Mouse (Mus musculus) limb, embryonic 14.5 days (tissue): ENCODE results near the gene Tent2. TPM values are rescaled to one million over a fixed set of nuclear protein-coding genes. Genes with fewer than 3 reads are reported as not detected.

ENCODE experiments used
- ATAC-seq: fragments of 200-750 bp; cut with Nextera tagmentation; 2 replicates; pipeline ENCODE4 v1.8.0; 2017; ENCODE audit warnings: low read depth, moderate number of reproducible peaks, moderate TSS enrichment; ENCODE audit not compliant: low FRiP score
- DNase-seq: peaks from one replicate; pipeline ENCODE4 v3.0.0-alpha.2; 2015; ENCODE audit warnings: low spot score
- H3K27ac ChIP-seq: fragments of 300-500 bp; sonication (generic); replicated peaks from 2 replicates; pipeline ENCODE4 v1.5.1; 2014; ENCODE audit warnings: low read depth, mild to moderate bottlenecking, low read length, moderate library complexity, mixed read lengths
- H3K27me3 ChIP-seq: fragments of 300-500 bp; sonication (generic); 2 replicates; pipeline ENCODE4 v1.6.1; 2014; ENCODE audit warnings: low read length, mixed read lengths; ENCODE audit not compliant: control insufficient read depth, insufficient read depth
- H3K36me3 ChIP-seq: fragments of 300-500 bp; sonication (generic); 2 replicates; pipeline ENCODE4 v1.6.1; 2014; ENCODE audit warnings: mild to moderate bottlenecking, low read length, moderate library complexity, mixed read lengths; ENCODE audit not compliant: control insufficient read depth, insufficient read depth
- H3K4me1 ChIP-seq: fragments of 300-500 bp; sonication (generic); 2 replicates; pipeline ENCODE4 v1.6.1; 2014; ENCODE audit warnings: antibody characterized with exemption, low read length, mixed read lengths; ENCODE audit not compliant: control insufficient read depth, insufficient read depth
- H3K4me2 ChIP-seq: fragments of 300-500 bp; sonication (generic); replicated peaks from 2 replicates; pipeline ENCODE4 v1.6.1; 2014; ENCODE audit warnings: low read depth, mild to moderate bottlenecking, low read length, moderate library complexity; ENCODE audit not compliant: severe bottlenecking
- H3K4me3 ChIP-seq: fragments of 300-500 bp; sonication (generic); replicated peaks from 2 replicates; pipeline ENCODE4 v1.5.1; 2014; ENCODE audit warnings: low read length
- H3K9ac ChIP-seq: fragments of 300-500 bp; sonication (generic); 2 replicates; pipeline ENCODE4 v1.6.1; 2014; ENCODE audit warnings: mild to moderate bottlenecking, low read depth, low read length, moderate library complexity; ENCODE audit not compliant: severe bottlenecking
- H3K9me3 ChIP-seq: fragments of 300-500 bp; sonication (generic); 2 replicates; pipeline ENCODE4 v1.6.1; 2016; ENCODE audit warnings: low read length; ENCODE audit not compliant: control insufficient read depth
- POLR2A ChIP-seq: fragments of 200-500 bp; IDR thresholded peaks from 2 replicates; pipeline ENCODE4 v1.8.0; 2012; ENCODE audit warnings: inconsistent platforms, mild to moderate bottlenecking, moderate library complexity, borderline replicate concordance; ENCODE audit not compliant: insufficient read depth, insufficient read length; ENCODE audit errors: extremely low read depth
- WGBS: fragments of 180-500 bp; shearing (Covaris S2); extraction: QIAGEN DNeasy Blood & Tissue Kit; methylation state at CpG from one replicate; pipeline ENCODE4 v1.1.7; 2014; 5-methylcytosine and 5-hydroxymethylcytosine counted together
- polyA plus RNA-seq, 2 experiments: library from polyadenylated mRNA; depleted of rRNA in 1 of 2; stranded (reverse) in 1 of 2; unstranded in 1 of 2; fragments of >200 nt; fragmentation: Nextera tagmentation in 1 of 2; extraction: Ambion mirVana in 1 of 2; gene quantifications; 2 replicates each; pipeline versions ENCODE4 v1.2.1 to v1.2.3; 2012 to 2014

Gene Tent2
- 72.1 and 74.6 TPM in 2 replicates for polyA plus RNA-seq (2012; rRNA removed)
- 76.1 and 80.1 TPM in 2 replicates for polyA plus RNA-seq (2014; fragmentation: Nextera tagmentation; extraction: Ambion mirVana)

- Histone ChIP-seq H3K9ac (peak within 1 kb of the TSS; percentile 96), H3K36me3 (no peaks in the 10 kb centered on the region), H3K4me2 (peak within 1 kb of the TSS; percentile 57), H3K27ac (peak within 1 kb of the TSS; percentile 96), H3K9me3 (no peaks in the 10 kb centered on the region), H3K4me3 (peak within 1 kb of the TSS; percentile 80), H3K27me3 (no peaks in the 10 kb centered on the region), H3K4me1 (peaks cover 9% of the 10 kb centered on the region; the same call in 1 of the 2 replicates)
- DNase-seq: peak; percentile 97
- peak; percentile 87; the same call in 1 of the 2 replicates for TF ChIP-seq POLR2A
- ATAC-seq: peak; percentile 97
- under 1% methylated on average over 70 of the region's 72 CpGs for WGBS
These were observed at the start of gene Tent2 for GRCm38 (mm10) chr13:93191831-93192645. TSS of gene Tent2 (minus strand) at chr13:93192385.

GRCm38 (mm10) chr13:93241180-93241579, 49.0 kb upstream of the Tent2 start:
- Histone ChIP-seq H3K9me3 (no peaks in the 10 kb centered on the region), H3K27ac (no peak overlapping the region), H3K36me3 (no peaks in the 10 kb centered on the region), H3K4me3 (no peak overlapping the region), H3K27me3 (no peaks in the 10 kb centered on the region), H3K9ac (no peak overlapping the region), H3K4me2 (no peak overlapping the region), H3K4me1 (no peaks in the 10 kb centered on the region)
- ATAC-seq: no peak
- DNase-seq: no peak
- TF ChIP-seq POLR2A: no peak
- 81% methylated on average over 3 of the region's 3 CpGs for WGBS

- no peak for DNase-seq
- H3K4me1 ChIP-seq: no peaks in the 10 kb centered on the region
- 45% methylated on average over 7 of the region's 7 CpGs for WGBS
- no peaks in the 10 kb centered on the region for H3K36me3 ChIP-seq
- no peak overlapping the region for H3K4me3 ChIP-seq
- H3K9ac ChIP-seq: no peak overlapping the region
- TF ChIP-seq POLR2A: no peak
- no peaks in the 10 kb centered on the region for H3K9me3 ChIP-seq
- H3K4me2 ChIP-seq: no peak overlapping the region
- no peaks in the 10 kb centered on the region for H3K27me3 ChIP-seq
- H3K27ac ChIP-seq: no peak overlapping the region
- ATAC-seq: no peak
These were observed 47.4 kb upstream of the Tent2 start for GRCm38 (mm10) chr13:93239561-93239960.

- DNase-seq: no peak
- H3K27ac ChIP-seq: no peak overlapping the region
- H3K27me3 ChIP-seq: no peaks in the 10 kb centered on the region
- no peak overlapping the region for H3K4me2 ChIP-seq
- 76% methylated on average over 9 of the region's 9 CpGs for whole genome bisulfite sequencing
- no peak overlapping the region for H3K4me3 ChIP-seq
- no peak for TF ChIP-seq POLR2A
- ATAC-seq: no peak
- H3K36me3 ChIP-seq: no peaks in the 10 kb centered on the region
- no peaks in the 10 kb centered on the region for H3K9me3 ChIP-seq
- H3K9ac ChIP-seq: no peak overlapping the region
- H3K4me1 ChIP-seq: no peaks in the 10 kb centered on the region
These were observed 46.9 kb upstream of the Tent2 start for GRCm38 (mm10) chr13:93239134-93239533.

GRCm38 (mm10) chr13:93237677-93238398, 45.7 kb upstream of the Tent2 start:
- peak; percentile 60 for ATAC-seq
- H3K9me3 ChIP-seq: no peaks in the 10 kb centered on the region
- DNase-seq: peak; percentile 59

More at GRCm38 (mm10) chr13:93237677-93238398, 45.7 kb upstream of the Tent2 start:
- Histone ChIP-seq H3K4me3 (no peak overlapping the region), H3K27ac (no peak overlapping the region), H3K9ac (no peak overlapping the region), H3K4me2 (no peak overlapping the region), H3K36me3 (no peaks in the 10 kb centered on the region), H3K27me3 (no peaks in the 10 kb centered on the region), H3K4me1 (no peaks in the 10 kb centered on the region)
- 70% methylated on average over 9 of the region's 9 CpGs for WGBS
- TF ChIP-seq POLR2A: no peak
